ENCODE assay signal across 15 mouse cellular contexts in the genomic region with DNA sequence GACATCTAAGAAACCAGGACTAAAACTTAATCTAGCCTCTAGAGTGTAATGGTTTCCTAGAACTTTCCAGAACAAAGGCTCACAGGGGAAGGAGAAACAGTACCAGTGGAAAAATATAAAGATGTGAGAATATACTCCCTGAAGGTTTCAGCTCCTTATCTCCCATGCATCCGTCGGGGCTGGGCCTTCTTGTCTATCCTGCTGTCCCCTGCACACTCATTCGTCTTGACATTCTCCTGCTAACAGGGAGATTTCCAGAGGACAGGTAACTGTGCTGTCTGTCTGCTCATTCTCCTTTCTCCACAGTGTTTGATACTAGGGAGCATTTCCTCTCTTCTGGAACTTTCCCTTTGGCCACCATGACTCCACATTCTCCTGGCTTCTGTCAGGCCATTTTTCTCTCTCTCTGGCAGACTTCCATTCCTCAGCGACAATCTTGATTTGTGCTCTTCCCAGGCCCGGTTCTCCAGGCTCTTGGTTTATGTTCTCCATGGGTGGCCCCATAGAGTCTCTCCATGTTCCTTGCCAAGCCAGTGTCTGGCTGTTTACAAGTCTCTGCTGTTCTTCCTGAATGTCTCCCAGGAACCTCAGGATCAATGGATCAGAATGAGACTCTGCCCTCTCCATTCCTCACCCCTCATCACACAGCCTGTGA. TPM values are rescaled to one million over a fixed set of nuclear protein-coding genes. Genes with fewer than 3 reads are reported as not detected.
DNase-seq lines count a peak whose midpoint lies in the region; ATAC-seq lines count a peak whose summit lies in the region.
"Had no signal": no experiment of that assay in that cellular context is flagged by ENCODE, and none has a peak within 500 bp of the region (broad histone marks: within the 10 kb centered on the region; RNA-seq: fewer than 3 reads in every experiment).

No protein-coding gene starts in this region.

- intact Hi-C loops in heart, postnatal 25 days (cut with DNase I), result no loop called here

- no peaks in the 10 kb centered on the region for H3K9me3 ChIP-seq in kidney, embryonic 16.5 days (ENCODE audit: low read length)
- no peaks in the 10 kb centered on the region for H3K9me3 ChIP-seq in midbrain, embryonic 10.5 days (replicated peaks)
- H3K9me3 ChIP-seq: midbrain, embryonic 12.5 days had no signal

- ATAC-seq in kidney, embryonic 16.5 days (ENCODE audit: low FRiP score, low TSS enrichment), result peak; percentile 89
- ATAC-seq in megakaryocyte, adult 5-6 weeks (ENCODE audit: poor library complexity, severe bottlenecking), result no peak
- ATAC-seq: forebrain, embryonic 14.5 days had no signal

- H3K36me3 ChIP-seq in kidney, embryonic 16.5 days (ENCODE audit: insufficient read depth, low read length), result no peaks in the 10 kb centered on the region
- no peaks in the 10 kb centered on the region for H3K36me3 ChIP-seq in midbrain, embryonic 10.5 days
- H3K36me3 ChIP-seq: midbrain, embryonic 12.5 days had no signal

- H3K4me1 ChIP-seq in kidney, embryonic 16.5 days (ENCODE audit: insufficient read depth, low read length), result peaks cover 5% of the 10 kb centered on the region; the same call in 1 of the 2 replicates
- H3K4me1 ChIP-seq in midbrain, embryonic 10.5 days, result no peaks in the 10 kb centered on the region
- H3K4me1 ChIP-seq: midbrain, embryonic 12.5 days had no signal

- H3K9ac ChIP-seq in kidney, embryonic 16.5 days (replicated peaks; ENCODE audit: low read length), result no peak overlapping the region
- H3K9ac ChIP-seq: hindbrain, embryonic 14.5 days; midbrain, embryonic 12.5 days had no signal

- H3K27ac ChIP-seq in kidney, embryonic 16.5 days (ENCODE audit: low read length), result peak overlapping the region; percentile 76
- no peak overlapping the region for H3K27ac ChIP-seq in midbrain, embryonic 10.5 days (replicated peaks)
- H3K27ac ChIP-seq: hindbrain, embryonic 14.5 days; midbrain, embryonic 12.5 days had no signal

- 52% methylated on average over 5 of the region's 5 CpGs for WGBS in kidney, embryonic 16.5 days
- WGBS in midbrain, embryonic 10.5 days, result 80% methylated on average over 5 of the region's 5 CpGs

- no peaks in the 10 kb centered on the region for H3K27me3 ChIP-seq in kidney, embryonic 16.5 days (ENCODE audit: insufficient read depth, low read length)
- no peaks in the 10 kb centered on the region for H3K27me3 ChIP-seq in midbrain, embryonic 10.5 days (ENCODE audit: low read depth, poor library complexity, severe bottlenecking)
- H3K27me3 ChIP-seq: midbrain, embryonic 12.5 days had no signal

- no peak overlapping the region for H3K4me2 ChIP-seq in kidney, embryonic 16.5 days (replicated peaks; ENCODE audit: low read depth, low read length)
- H3K4me2 ChIP-seq: hindbrain, embryonic 14.5 days; midbrain, embryonic 12.5 days had no signal

- DNase-seq in heart, postnatal 4 days, result peak; percentile 23
- no peak for DNase-seq in heart, postnatal 25 days (ENCODE audit: low spot score)
- peak; percentile 94 for DNase-seq in adipocyte (ENCODE audit: low spot score)
- DNase-seq in lung, postnatal 10 days, result peak; percentile 72
- DNase-seq in midbrain, embryonic 10.5 days (ENCODE audit: low spot score), result no peak
- no peak for DNase-seq in spleen, adult 18-20 months
- DNase-seq: adrenal gland, postnatal 36 days; cerebellum, adult 18-20 months; liver; right cerebral cortex, postnatal 14 days had no signal

- no peak overlapping the region for H3K4me3 ChIP-seq in kidney, embryonic 16.5 days (ENCODE audit: low read length)
- H3K4me3 ChIP-seq in midbrain, embryonic 10.5 days, result no peak overlapping the region
- H3K4me3 ChIP-seq: midbrain, embryonic 12.5 days had no signal

RNA-seq across cellular contexts. Expression of a gene that starts 1.5 kb away (rescaled TPM):
- 1 to 10 TPM; 7.9 to 8.0 TPM for total RNA-seq in heart, postnatal 4 days (2021)
- total RNA-seq in heart, postnatal 25 days (2021), result 1 to 10 TPM; 1.8 to 3.4 TPM
- 4.0 and 4.4 TPM in 2 replicates for polyA plus RNA-seq in kidney, embryonic 16.5 days (2015; fragmentation: Nextera tagmentation; extraction: Ambion mirVana)
- 2.2 and 2.6 TPM in 2 replicates for total RNA-seq in megakaryocyte, adult 5-6 weeks (2015)
- 2.2 and 2.4 TPM in 2 replicates for total RNA-seq in megakaryocyte, adult 5-6 weeks (2017)
- polyA plus RNA-seq in midbrain, embryonic 10.5 days (2016; fragmentation: Nextera tagmentation; extraction: Ambion mirVana), result 3.0 and 4.7 TPM in 2 replicates

Comparison
In these comparisons a context has a peak if more than half of its experiments do, and no peak if none do; other contexts are left out.
1. DNase-seq: peak in heart, postnatal 4 days (single experiment), adipocyte (single experiment) and lung, postnatal 10 days (single experiment); none in heart, postnatal 25 days (single experiment), midbrain, embryonic 10.5 days (single experiment) and spleen, adult 18-20 months (0 of 2).